Mouse (Mus musculus) yolk sac, embryonic 10.5 days (tissue): ENCODE results near the gene Galnt6.

Experiments
- DNase-seq: peaks from one replicate; pipeline ENCODE4 v3.0.0-alpha.2; 2017; ENCODE audit warnings: low spot score

Galnt6 gene

DNA sequence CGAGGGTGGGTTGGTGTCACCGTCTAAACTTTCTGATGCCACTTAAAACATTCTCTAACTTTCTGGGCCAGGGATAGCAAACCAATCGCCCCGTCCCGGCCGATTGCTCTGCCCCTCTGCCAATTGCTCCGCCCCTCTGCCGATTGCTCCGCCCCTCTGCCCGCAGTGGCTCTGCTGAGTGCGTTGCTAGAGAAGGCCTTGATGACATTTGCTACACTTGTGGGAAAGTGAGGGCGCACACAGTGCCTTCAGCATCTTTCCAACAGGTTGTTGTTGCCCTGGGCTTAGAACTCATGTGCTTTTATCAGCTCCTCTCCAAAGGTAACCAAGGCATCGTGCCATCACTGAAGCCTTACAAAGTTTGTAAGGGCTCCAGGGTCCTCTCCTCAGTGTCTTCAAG, 43.9 kb downstream of the Galnt6 start:
- DNase-seq: no peak

DNA sequence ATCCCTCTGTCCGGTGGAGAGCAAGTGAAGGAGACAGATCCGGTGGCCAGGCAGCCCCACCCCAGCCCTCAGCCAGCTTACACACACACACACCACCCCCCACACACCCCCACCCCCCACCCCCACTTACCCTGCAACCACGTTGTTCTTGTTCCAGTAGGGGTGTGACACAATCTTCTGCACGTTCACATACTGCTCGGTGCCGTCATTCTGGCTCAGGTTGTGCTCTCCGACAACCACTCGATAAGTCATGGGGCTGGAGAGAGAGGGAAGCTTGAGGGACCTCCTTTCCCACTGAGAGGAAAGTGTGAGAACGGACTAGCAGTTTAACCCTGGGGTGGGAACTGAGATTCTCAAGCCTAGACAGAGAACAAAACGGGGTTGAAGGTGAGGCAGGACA, 44.7 kb downstream of the Galnt6 start:
- no peak for DNase-seq

DNA sequence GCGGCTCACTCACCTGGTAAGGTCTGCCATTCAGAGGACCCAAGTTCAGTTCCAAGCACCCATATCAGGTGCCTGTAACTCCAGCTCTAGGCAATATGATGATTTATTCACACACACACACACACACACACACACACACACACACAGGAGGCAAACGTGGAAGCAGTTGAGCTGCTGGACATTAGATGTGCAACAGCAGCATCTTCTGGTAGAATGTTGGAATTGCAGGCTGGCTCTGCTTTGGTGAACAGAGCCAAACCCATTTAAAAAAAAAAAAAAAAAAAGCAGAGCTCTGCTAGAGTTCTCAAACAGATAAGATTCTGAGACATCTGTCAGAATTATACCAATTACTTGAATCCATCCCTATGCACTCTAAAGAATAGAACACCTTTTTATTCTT, 46.1 kb downstream of the Galnt6 start:
- DNase-seq: peak; percentile 78

DNA sequence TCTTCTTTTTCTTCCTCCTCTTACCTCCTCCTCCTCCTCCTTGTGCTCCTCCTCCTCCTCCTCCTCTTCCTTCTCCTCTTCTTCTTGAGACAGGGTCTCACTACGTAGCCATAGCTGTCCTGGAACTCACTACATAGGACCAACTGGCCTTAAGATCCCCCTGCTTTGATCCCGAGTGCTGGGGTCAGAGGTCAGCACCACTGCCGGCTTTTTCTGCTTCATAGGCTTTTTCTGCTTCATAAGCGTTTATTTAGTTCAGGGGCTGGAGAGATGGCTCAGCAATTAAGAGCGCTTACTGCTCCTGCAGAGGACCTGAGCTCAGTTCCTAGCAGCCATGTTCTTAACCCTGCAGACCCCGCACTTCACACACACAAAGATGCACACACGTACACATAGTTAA, 47.4 kb downstream of the Galnt6 start:
- peak; percentile 73 for DNase-seq

DNA sequence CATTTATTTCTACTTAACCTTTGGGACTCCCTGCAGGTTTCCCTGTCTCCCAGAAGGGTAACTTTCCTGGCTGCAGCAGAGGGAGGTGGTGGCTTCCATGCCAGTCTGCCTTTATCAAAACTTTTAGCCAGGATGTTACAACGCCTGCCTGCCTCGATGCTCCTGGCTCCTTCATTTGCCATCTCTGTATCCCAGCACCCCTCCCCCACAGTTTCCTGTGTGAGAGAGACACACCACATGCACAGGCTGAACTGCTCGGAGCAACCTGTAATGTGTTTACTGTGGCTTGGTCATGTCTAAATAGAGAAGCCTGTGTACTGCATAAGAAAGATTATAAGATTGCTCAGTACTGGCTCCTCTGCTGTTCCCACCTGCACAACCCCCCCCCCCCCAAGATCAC, 48.8 kb downstream of the Galnt6 start:
- no peak for DNase-seq

DNA sequence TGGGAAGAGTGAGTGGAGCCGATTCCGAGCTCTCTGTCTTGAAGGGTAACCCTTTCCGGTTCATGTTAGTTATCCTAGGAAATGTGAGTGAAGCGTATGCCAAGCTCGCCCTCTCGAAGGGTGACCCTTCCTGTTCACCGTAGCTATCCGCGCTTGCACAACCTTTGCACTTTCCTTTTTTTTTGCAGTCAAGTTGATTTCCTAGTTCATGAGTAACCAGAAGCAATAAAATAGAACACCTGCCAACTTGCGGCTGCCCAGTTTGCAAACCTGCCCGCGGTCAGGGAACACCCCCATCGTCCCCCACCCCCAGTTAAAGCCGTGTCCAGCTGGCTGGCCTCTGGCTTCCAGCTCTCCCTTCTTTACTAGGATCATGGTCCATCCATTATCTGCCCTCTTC, 50.2 kb downstream of the Galnt6 start:
- DNase-seq: peak; percentile 79

DNA sequence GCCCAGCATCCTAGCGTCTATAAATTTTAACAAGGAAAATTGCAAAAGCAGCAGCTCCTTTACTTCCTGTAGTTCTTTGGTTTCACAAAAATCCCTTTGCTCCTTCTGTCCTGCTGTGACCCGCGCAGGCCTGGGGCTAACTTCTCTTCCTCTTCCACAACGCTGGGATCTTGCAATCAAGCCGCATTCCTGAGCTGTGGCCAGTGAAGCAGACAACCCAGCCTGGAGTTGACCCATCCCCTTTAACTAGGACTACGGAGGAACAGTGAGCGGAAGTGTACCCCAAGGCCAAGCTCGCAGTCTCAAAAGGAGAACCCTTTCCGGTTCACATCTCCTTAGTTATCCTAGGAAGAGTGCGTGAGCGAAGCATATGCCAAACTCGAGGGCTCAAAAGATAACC, 50.6 kb downstream of the Galnt6 start:
- DNase-seq: peak; percentile 46

DNA sequence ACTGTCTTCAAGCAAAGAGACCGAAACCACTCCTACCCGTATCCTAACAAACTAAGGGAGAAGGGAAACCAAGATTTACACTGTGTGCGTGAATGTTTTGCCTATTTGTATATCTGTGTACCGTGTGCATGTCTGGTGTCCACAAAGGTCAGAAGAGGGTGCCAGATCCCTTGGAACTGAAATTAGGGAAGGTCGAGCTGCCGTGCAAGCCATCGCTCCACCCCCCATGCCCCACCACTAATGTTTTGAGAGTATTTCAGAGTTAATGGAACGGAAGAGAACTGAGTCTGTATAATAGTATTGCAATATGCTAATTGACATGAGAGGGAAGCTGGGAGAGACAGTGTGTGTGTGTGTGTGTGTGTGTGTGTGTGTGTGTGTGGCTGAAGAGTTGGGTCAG, 51.5 kb downstream of the Galnt6 start:
- DNase-seq: no peak

DNA sequence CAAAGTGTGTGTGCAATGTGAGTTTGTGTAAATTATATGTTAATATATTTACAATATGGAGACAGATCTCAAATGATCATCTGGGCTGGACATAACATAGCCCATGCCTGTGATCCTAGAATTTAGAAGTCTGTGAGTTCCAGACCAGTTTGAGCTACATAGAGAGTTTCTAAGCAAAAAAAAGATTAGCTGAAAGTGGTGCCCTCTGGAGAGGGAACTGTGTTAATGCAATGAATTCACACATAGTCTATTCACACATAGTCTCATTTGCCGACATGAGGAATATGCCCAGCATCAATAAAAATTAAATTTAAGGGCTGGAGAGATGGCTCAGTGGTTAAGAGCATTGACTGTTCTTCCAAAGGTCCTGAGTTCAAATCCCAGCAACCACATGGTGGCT, 52.7 kb downstream of the Galnt6 start:
- DNase-seq: no peak

DNA sequence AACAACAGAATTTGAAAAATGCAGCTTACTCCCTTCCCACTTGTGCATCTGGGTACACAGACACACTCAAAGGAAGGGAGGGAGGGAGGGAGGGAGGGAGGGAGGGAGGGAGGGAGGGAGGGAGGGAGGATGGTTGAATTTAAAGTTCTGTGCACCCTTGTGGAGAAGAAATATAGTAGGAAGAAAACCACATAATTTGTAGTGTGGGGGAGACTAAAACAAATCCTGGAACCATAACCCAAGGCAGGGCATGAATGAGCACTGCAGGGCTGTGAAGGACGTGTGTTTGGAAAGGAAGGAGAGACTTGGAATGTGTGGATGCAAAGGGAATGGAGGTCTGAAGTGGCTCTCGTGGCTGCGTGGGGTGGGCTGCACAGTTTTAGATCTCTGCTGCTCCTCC, 53.7 kb downstream of the Galnt6 start:
- no peak for DNase-seq

DNA sequence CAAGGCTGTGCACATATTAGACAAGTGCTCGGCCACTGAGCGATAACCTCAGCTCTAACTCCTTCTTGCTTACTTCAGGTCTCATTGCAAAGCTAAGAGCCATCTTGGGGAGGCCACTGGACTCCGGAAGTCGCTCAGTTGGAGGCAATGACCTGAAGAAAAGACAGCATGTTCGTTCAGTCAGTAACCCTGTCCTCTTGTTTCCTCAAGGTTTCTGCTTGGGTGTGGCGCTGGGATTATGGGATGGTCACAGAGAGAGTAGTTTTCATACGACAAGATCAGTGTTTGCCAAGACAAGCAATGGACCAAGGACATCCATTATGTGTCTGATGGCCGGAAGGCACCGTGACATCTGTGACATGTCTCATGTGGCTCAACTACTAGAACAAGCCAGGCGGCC, 54.6 kb downstream of the Galnt6 start:
- no peak for DNase-seq

DNA sequence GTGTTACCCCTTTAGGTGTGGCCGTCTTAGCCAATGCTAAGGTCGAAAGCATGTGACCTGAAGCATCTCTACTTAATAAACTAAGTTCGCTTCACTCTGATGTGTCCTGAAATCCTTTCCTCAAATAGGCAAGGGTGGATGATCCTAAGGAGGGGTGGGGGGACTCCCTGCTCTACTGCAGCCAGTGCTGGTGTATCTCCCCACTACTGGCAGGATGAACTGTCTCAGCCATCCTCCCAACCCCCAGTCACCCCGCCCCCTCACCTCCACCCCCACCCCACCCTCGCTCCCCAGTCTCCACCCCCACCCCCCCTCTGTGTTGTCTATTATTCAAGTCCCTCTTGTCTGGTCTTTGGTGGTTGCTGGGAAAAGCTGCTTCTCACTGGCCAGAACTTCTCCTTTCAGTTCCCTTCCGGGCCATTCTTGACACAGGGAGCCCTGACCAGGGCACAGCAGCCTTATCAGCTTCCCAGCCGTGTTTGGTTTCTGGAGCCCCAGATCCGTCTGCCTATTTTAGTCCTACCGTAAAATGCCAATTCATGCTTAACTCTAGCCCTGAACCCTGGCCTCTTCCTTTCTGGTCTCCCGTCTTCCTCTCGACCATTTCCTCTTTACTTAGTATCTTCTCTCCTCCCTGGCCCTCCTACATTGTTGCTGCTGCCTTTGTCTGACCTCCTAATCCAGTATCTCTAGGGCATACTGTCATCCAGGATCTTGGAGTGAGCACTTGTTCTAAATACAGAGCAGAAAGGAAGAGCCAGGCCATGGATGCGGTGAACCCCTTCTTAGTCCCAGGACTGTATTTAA, 55.4 kb downstream of the Galnt6 start:
- DNase-seq: peak; percentile 39

DNA sequence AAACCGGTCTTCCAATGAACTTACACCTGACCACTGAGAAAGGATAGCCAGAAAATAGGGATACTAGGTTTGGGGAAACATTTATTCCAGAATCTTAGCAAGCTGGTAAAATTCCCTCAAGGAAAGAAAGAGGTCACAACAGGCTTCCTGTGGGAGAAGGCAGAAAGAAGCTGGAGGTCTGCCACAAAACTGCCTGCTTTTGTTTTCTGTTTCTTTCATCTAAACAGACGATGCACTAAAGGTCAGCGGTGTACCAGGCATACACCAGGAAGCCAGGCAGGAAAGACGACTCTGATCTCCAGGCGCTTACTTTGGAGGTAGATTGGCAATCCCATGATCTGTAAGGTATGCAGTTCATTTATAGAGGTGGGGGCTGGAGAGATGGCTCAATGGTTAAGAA, 58.3 kb downstream of the Galnt6 start:
- no peak for DNase-seq

DNA sequence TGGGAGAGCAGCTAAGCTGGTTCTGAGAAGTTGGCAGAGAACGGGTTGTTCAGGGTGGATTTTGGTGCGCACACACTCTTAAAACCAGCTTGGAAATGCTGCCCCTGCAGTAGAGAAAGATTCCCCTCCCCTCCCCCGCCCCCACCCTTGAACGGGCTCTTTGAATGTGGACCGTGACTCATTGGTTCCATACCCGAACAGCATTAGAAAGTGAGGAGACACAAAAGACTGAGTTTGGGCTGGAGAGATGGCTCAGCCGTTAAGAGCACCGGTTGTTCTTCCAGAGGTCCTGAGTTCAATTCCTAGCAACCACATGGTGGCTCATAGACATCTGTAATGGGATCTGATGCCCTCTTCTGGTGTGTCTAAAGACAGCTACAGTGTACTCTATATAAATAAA, 59.2 kb downstream of the Galnt6 start:
- DNase-seq: no peak

DNA sequence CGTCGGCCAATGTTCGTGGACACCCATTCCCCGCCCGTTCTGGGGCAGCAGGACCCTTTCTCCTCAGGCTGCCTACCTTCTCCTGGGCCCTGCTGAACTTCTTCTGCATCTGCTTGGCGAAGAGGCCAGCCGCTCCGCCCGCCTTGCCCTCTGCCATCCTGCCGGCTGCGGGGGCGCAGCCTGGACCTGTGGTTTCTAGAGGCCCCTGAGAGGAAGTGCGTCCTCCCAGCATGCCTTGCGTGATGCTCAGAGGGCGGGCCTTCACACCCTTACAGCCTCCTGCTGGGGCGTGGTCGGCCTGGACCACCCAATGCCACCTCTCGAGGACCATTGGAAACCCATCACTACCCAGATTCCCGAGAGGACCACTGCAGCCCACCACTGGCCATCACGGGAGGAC, 59.8 kb downstream of the Galnt6 start, which contains the start of gene Bin2:
Bin2 (minus strand) TSS at position 217 of the 400 bp plus-strand sequence.
- DNase-seq: no peak

DNA sequence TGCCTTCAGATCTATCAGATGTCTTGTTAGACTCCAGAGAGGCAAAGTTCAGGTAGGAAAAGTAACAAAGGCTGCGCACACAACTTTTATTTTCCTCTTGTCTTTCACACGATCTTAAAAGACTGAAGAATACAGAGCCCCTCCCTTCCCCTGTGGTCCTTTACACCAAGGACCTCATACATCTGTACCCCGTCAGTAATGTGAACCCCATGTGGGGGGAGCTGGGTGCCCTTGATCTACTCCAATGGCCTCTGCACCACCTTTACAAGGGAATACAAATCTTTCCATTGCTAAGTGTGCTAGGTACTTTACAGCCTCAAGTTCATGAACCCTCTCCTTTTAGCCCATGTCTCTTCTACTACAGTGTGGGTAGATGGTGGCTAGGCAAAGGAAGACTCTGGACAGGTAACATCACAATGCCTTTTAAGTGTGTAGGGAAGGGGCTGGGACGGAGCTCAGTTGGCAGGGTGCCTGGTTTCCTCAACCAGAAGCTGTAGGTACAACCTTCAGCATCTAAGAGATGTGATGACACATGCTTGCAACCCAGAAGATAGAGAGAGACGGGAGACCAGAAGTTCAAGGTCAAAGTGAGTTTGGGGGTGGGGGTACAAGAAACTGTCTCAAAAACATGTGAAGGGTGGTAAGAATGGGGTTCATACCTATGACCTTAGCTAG, 61.2 kb downstream of the Galnt6 start:
- DNase-seq: no peak

DNA sequence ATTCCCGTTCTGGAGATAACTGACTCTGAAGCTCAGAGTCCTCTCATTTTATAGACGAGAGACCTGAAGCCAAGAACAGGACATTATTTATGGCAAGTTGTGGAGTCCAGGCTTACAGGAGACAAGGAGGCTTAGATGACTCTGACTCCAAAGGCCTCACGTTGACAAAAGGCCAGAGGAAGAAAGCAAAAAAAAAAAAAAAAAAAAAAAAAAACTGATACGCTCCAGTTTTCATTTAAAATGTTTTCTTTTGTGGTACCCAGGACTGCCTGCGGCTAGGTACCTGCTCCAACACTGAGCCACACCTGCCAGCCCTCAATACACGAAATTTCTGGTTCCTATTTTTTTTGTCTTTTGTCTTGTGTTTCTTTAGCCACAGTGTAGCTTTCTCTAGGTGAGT, 61.8 kb downstream of the Galnt6 start:
- DNase-seq: no peak

DNA sequence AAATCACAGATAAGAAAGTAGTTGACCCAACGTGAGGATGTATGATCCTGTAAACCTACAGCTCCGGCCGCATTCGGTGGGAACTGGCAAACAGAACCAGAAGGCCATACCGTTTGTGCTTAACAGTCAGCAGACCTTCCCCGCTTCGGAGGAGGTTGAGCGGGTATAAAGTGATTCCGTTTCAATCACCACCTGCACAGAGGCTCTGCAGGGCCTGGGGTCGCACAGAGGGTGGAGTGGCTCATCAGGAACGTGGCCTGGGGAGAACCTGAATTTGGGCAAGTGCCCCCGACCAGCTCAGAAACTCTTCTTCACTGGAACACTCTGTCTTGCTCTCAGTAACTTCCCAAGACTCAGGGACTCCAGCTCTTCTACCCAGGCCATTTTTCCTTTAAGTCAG, 62.3 kb downstream of the Galnt6 start:
- no peak for DNase-seq

DNA sequence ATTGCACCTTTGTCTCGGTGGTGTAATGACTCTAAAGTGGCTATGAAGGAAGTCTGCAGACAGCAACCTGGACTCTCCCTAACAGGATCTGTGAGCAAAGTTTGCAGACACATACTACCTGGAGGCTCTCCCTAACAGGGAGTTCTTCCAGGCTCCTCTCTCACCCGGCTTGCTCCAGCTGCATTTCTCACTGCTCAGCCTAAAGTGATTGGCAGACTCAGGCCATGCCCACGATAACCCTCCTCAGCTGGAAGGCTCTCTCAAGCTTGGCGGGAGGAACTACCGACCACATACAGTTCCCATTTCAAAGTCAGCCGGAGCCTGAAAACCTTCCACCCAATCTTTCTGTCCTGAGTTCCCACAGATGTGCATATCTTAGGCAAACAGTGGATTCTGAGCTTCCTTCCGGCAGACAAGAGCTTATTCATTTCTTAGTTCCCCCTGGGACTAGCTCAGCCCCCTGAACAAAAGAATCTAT, 62.9 kb downstream of the Galnt6 start:
- no peak for DNase-seq

DNA sequence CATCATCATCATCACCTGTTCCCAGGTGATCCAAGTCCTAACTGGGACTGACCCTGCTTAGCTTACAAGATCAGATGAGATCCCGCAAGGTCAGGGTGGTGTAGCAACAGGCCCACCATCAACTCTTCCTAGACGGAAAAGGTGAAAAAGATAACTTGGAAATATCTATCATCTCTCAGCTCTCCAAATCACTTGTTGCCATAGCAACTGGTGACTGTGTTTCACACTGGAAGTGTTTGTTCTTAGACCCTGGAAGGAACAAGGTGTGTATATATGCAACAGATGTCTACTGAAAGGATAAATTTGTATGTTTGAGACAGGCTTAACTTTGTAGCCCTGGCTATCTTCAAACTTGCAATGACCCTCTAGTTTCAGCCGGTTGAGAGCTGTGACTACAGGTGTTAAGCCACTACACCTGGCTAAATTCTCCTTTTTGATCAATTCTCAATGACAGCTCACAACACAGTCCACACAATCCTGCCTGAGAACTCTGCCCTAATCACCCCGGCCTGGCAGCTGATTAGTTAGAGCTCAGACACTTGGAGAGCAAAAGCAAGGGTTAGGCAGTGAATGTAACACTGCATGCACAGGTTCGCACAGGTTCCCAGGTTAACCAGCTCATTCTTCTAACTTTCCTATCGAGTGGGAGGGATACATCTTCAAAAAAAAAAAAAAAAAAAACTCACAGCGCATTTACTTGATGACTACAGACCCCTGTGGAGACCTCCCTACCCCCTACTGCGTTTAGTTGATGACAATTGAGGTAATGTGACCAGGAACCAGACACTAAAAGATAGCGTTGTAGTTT, 63.6 kb downstream of the Galnt6 start:
- DNase-seq: no peak

DNA sequence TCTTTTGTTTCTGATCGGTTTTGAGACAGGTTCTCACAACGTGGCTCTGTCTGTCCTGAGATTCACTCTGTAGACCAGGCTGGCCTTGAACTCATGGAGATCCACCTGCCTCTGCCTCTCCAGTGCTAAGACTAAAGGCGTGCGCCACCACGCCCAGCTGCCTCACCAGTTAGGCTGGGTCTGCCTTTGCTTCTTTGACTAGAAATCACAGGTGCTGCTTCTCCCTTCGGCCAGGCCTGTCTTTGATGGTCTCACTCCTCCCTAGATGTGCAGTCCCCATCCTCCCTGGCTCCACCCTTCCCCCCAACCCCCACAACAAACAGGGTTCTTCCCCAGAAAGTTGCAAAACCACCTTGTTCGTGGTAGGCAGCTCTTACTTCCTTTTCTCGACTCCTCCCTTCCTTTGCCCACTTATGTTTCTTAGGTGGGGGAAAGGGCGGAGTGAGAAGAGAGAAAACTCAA, 64.3 kb downstream of the Galnt6 start:
- no peak for DNase-seq

DNA sequence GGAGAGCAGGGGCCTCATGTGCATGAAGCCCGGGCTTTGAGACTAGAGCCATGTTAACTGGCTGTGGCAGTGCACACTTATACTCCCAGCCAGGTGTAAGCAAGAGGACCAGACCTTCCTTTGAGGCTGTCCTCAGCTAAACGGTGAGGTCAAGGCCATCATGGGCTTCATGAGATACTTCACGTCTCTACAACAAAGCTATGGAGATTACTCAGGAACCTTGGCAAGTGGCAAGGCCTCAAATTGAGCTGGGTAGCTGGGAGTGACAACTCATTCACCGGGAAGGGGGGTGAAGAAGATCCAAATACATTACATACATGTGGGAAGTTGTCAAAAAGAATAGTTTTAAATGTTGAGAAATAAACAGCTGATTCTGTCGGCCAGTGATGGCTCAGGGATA, 68.4 kb downstream of the Galnt6 start:
- DNase-seq: no peak

DNA sequence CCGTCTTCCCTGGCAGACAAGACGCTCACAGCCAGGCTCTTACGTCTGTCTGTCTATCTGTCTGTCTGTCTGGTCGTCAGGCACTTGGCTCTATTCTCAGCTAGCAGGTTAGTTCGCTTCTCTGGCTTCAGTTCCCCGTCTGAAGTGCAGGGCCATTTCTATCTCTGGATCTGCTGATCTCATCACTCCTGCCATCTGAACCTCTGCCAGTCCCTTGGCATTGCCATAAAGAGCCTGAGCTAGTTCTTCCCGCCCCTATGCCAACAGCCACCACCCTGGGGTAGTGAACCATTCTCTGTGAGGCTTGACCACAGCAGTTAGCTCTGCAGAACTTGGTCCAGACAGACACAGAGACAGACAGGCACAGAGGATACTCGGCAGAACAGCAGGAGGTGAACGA, 68.9 kb downstream of the Galnt6 start:
- DNase-seq: no peak
